In genomic region chr5:111444361-111444760, GRCm38 (mm10) we compare ENCODE assay signal across 23 mouse cellular contexts. TPM values are rescaled to one million over a fixed set of nuclear protein-coding genes. Genes with fewer than 3 reads are reported as not detected.
A peak's percentile ranks its signal among the peaks of the same experiment; 100 is the strongest.
DNase-seq lines count a peak whose midpoint lies in the region; ATAC-seq and TF ChIP-seq lines count a peak whose summit lies in the region.
"Had no signal": no experiment of that assay in that cellular context is flagged by ENCODE, and none has a peak within 500 bp of the region (broad histone marks: within the 10 kb centered on the region; RNA-seq: fewer than 3 reads in every experiment).

No protein-coding gene starts in this region.

- no peak overlapping the region for H3K4me2 ChIP-seq in forebrain, embryonic 12.5 days
- no peak overlapping the region for H3K4me2 ChIP-seq in forebrain, postnatal 0 days (ENCODE audit: low read depth)
- H3K4me2 ChIP-seq in forebrain, embryonic 14.5 days (ENCODE audit: low read length) = no peak overlapping the region
- no peak overlapping the region for H3K4me2 ChIP-seq in midbrain, embryonic 12.5 days (replicated peaks)
- H3K4me2 ChIP-seq: embryonic facial prominence, embryonic 15.5 days; liver, embryonic 11.5 days; lung, embryonic 15.5 days; neural tube, embryonic 13.5 days had no signal

- H3K36me3 ChIP-seq in forebrain, embryonic 12.5 days (replicated peaks) = peaks cover 76% of the 10 kb centered on the region
- peaks cover 6% of the 10 kb centered on the region; the same call in 1 of the 2 replicates for H3K36me3 ChIP-seq in forebrain, postnatal 0 days (ENCODE audit: insufficient read depth)
- peaks cover 72% of the 10 kb centered on the region for H3K36me3 ChIP-seq in forebrain, embryonic 14.5 days (ENCODE audit: control insufficient read depth, insufficient read depth, low read length)
- H3K36me3 ChIP-seq in midbrain, embryonic 12.5 days = peaks cover 77% of the 10 kb centered on the region
- H3K36me3 ChIP-seq: lung, embryonic 15.5 days; neural tube, embryonic 13.5 days had no signal

- no peaks in the 10 kb centered on the region for H3K9me3 ChIP-seq in forebrain, embryonic 12.5 days
- no peaks in the 10 kb centered on the region for H3K9me3 ChIP-seq in forebrain, postnatal 0 days (ENCODE audit: low read length)
- H3K9me3 ChIP-seq in forebrain, embryonic 14.5 days (replicated peaks; ENCODE audit: control insufficient read depth, low read length) = no peaks in the 10 kb centered on the region
- H3K9me3 ChIP-seq in midbrain, embryonic 12.5 days = no peaks in the 10 kb centered on the region
- H3K9me3 ChIP-seq: embryonic facial prominence, embryonic 15.5 days; lung, embryonic 15.5 days; neural tube, embryonic 13.5 days had no signal

- 93% methylated on average over 4 of the region's 4 CpGs for WGBS in forebrain, embryonic 12.5 days
- WGBS in forebrain, postnatal 0 days = 67% methylated on average over 4 of the region's 4 CpGs
- 84% methylated on average over 4 of the region's 4 CpGs for whole genome bisulfite sequencing in forebrain, embryonic 14.5 days
- WGBS in midbrain, embryonic 12.5 days = 88% methylated on average over 4 of the region's 4 CpGs

- H3K9ac ChIP-seq in forebrain, embryonic 12.5 days = no peak overlapping the region
- no peak overlapping the region for H3K9ac ChIP-seq in forebrain, postnatal 0 days
- no peak overlapping the region for H3K9ac ChIP-seq in forebrain, embryonic 14.5 days (ENCODE audit: low read length)
- no peak overlapping the region for H3K9ac ChIP-seq in midbrain, embryonic 12.5 days (replicated peaks)
- H3K9ac ChIP-seq: embryonic facial prominence, embryonic 15.5 days; lung, embryonic 15.5 days; neural tube, embryonic 13.5 days had no signal

- no peak for ATAC-seq in forebrain, embryonic 12.5 days (ENCODE audit: low FRiP score)
- no peak for ATAC-seq in forebrain, postnatal 0 days
- ATAC-seq in forebrain, embryonic 14.5 days = no peak
- no peak for ATAC-seq in midbrain, embryonic 12.5 days (ENCODE audit: low FRiP score, low read depth)
- ATAC-seq: CD4-positive, CD25-positive, alpha-beta regulatory T cell, adult 4 months; intestine, embryonic 16.5 days had no signal

- H3K27me3 ChIP-seq in forebrain, embryonic 12.5 days = no peaks in the 10 kb centered on the region
- H3K27me3 ChIP-seq in forebrain, postnatal 0 days (ENCODE audit: insufficient read depth, low read length) = no peaks in the 10 kb centered on the region
- no peaks in the 10 kb centered on the region for H3K27me3 ChIP-seq in forebrain, embryonic 14.5 days (replicated peaks; ENCODE audit: control insufficient read depth, insufficient read depth, low read length)
- H3K27me3 ChIP-seq in midbrain, embryonic 12.5 days = no peaks in the 10 kb centered on the region
- H3K27me3 ChIP-seq: embryonic facial prominence, embryonic 15.5 days; lung, embryonic 15.5 days; neural tube, embryonic 13.5 days had no signal

- H3K4me3 ChIP-seq in forebrain, embryonic 12.5 days (replicated peaks) = no peak overlapping the region
- no peak overlapping the region for H3K4me3 ChIP-seq in forebrain, postnatal 0 days (ENCODE audit: low read depth, low read length)
- no peak overlapping the region for H3K4me3 ChIP-seq in forebrain, embryonic 14.5 days (ENCODE audit: low read depth, low read length)
- H3K4me3 ChIP-seq in midbrain, embryonic 12.5 days = no peak overlapping the region
- H3K4me3 ChIP-seq: embryonic facial prominence, embryonic 15.5 days; gastrocnemius, adult 2 months; lung, embryonic 15.5 days; neural tube, embryonic 13.5 days had no signal

- no peak for DNase-seq in forebrain, postnatal 0 days
- DNase-seq in kidney, adult 9 months = peak; percentile 25
- DNase-seq in kidney, postnatal 36 days = no peak
- DNase-seq in forebrain, embryonic 14.5 days (ENCODE audit: low spot score) = no peak
- no peak for DNase-seq in layer of hippocampus, adult 9-11 months
- no peak for DNase-seq in cerebellum, adult 8-10 months
- DNase-seq: adrenal gland, postnatal 25 days; cerebellum, adult 11-12 months; cerebellum, postnatal 10 days; gastrocnemius, adult 2 months; gastrocnemius, postnatal 36 days; heart, postnatal 14 days; kidney, postnatal 10 days; thymus, adult 2 months; thymus, postnatal 36 days had no signal

- H3K27ac ChIP-seq in forebrain, embryonic 12.5 days = peak overlapping the region; percentile 38
- H3K27ac ChIP-seq in forebrain, postnatal 0 days (ENCODE audit: low read depth, low read length) = no peak overlapping the region
- 0 out of 2 replicates have a peak overlapping the region, but pooled peaks have one; percentile 33 for H3K27ac ChIP-seq in forebrain, embryonic 14.5 days (ENCODE audit: low read depth, low read length)
- H3K27ac ChIP-seq in midbrain, embryonic 12.5 days (replicated peaks) = peak overlapping the region; percentile 84
- H3K27ac ChIP-seq: embryonic facial prominence, embryonic 15.5 days; gastrocnemius, adult 2 months; lung, embryonic 15.5 days; neural tube, embryonic 13.5 days had no signal

- peaks cover 83% of the 10 kb centered on the region for H3K4me1 ChIP-seq in forebrain, embryonic 12.5 days
- H3K4me1 ChIP-seq in forebrain, postnatal 0 days (ENCODE audit: insufficient read depth) = no peaks in the 10 kb centered on the region
- H3K4me1 ChIP-seq in forebrain, embryonic 14.5 days (ENCODE audit: control insufficient read depth, insufficient read depth, low read length) = peaks cover 9% of the 10 kb centered on the region
- peaks cover 80% of the 10 kb centered on the region for H3K4me1 ChIP-seq in midbrain, embryonic 12.5 days
- H3K4me1 ChIP-seq: lung, embryonic 15.5 days had no signal

- no peak for TF ChIP-seq CTCF in forebrain, postnatal 0 days (IDR thresholded peaks at IDR 0.05; ENCODE audit: low read depth)

RNA-seq across cellular contexts. Expression of gene Mn1, which starts 27.2 kb away (rescaled TPM):
- 55.8 and 62.6 TPM in 2 replicates for polyA plus RNA-seq in forebrain, embryonic 12.5 days (2016; fragmentation: Nextera tagmentation; extraction: Ambion mirVana)
- 108 and 123 TPM in 2 replicates for total RNA-seq in forebrain, postnatal 0 days (2014; rRNA removed)
- polyA plus RNA-seq in forebrain, postnatal 0 days (2015; fragmentation: Nextera tagmentation; extraction: Ambion mirVana) = 57.9 and 73.2 TPM in 2 replicates
- 57.2 and 71.2 TPM in 2 replicates for polyA plus RNA-seq in forebrain, embryonic 14.5 days (2014; fragmentation: Nextera tagmentation; extraction: Ambion mirVana)
- 55.9 and 61.8 TPM in 2 replicates for polyA plus RNA-seq in midbrain, embryonic 12.5 days (2016; fragmentation: Nextera tagmentation; extraction: Ambion mirVana)
- polyA plus RNA-seq: CD4-positive, CD25-positive, alpha-beta regulatory T cell, adult 4 months had no signal
